Mouse (Mus musculus): ENCODE measurements around the gene 4933407L21Rik. TPM values are rescaled to one million over a fixed set of nuclear protein-coding genes. Genes with fewer than 3 reads are reported as not detected.

4933407L21Rik gene
- polyA plus RNA-seq (2012; rRNA removed) = 0.40 and 0.45 TPM in 2 replicates

GRCm38 (mm10) chr1:85928057-85928687 lies at the start of gene 4933407L21Rik:
Gene 4933407L21Rik (plus strand): TSS chr1:85928483.

GRCm38 (mm10) chr1:85894231-85894747 lies 34.0 kb upstream of the 4933407L21Rik start, which contains the start of gene Itm2c:
Gene Itm2c (plus strand): TSS chr1:85894281.

DNA sequence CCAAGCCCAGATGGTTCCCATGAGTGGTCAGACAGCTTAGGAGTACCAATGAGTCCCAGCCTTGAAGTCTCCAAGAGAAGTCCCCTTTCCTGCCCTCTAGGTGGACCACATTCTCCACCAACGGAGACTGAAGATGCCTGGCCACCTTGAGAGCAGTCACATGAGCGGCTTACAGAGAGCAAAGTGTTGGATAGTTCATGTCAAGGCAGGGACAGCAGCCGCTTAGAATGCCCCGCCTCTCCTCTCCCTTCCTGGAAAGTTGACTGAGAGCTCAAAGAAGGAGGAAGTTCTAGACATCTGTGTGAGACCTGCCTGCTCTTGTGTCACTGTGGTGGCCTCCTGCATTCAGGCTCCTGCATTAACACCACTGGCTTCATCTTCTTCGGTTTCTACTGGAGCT lies 32.6 kb downstream of the 4933407L21Rik start, which contains the start of gene Gpr55:
Gpr55 (minus strand) TSS at position 135 of the 400 bp plus-strand sequence.

Other genes starting within 250 kb of the 4933407L21Rik start
- 0.36 and 1.4 TPM in 2 replicates for gene A630001G21Rik, start 149.8 kb upstream of the 4933407L21Rik start, polyA plus RNA-seq (2012; rRNA removed)
- gene Cab39, start 135.0 kb upstream of the 4933407L21Rik start, polyA plus RNA-seq (2012; rRNA removed) = 45.8 and 57.7 TPM in 2 replicates
- gene Itm2c, start 34.2 kb upstream of the 4933407L21Rik start, polyA plus RNA-seq (2012; rRNA removed) = 394 and 495 TPM in 2 replicates
- gene Gpr55, start 32.5 kb downstream of the 4933407L21Rik start, polyA plus RNA-seq (2012; rRNA removed) = 0.26 and 0.27 TPM in 2 replicates
- not detected in 2 replicates for gene Spata3, start 88.3 kb downstream of the 4933407L21Rik start, polyA plus RNA-seq (2012; rRNA removed)
- gene 2810459M11Rik, start 117.4 kb downstream of the 4933407L21Rik start, polyA plus RNA-seq (2012; rRNA removed) = 2.0 and 4.4 TPM in 2 replicates
- gene Psmd1, start 135.9 kb downstream of the 4933407L21Rik start, polyA plus RNA-seq (2012; rRNA removed) = 59.8 and 75.1 TPM in 2 replicates
- 0.25 and 0.84 TPM in 2 replicates for gene Htr2b, start 183.5 kb downstream of the 4933407L21Rik start, polyA plus RNA-seq (2012; rRNA removed)
- 0.34 TPM in 1 of 2 replicates, not detected in the other for gene Gm21972, start 205.2 kb downstream of the 4933407L21Rik start, polyA plus RNA-seq (2012; rRNA removed)
- gene Armc9, start 226.3 kb downstream of the 4933407L21Rik start, polyA plus RNA-seq (2012; rRNA removed) = 10.4 and 10.8 TPM in 2 replicates